Mouse (Mus musculus): ENCODE data around the gene Sgk1. TPM values are rescaled to one million over a fixed set of nuclear protein-coding genes. Genes with fewer than 3 reads are reported as not detected.

The Sgk1 gene
- polyA plus RNA-seq, 1 experiment from 2014 or later, result 162 TPM

GRCm38 (mm10) chr10:21992834-21993514 lies 111.0 kb downstream of the Sgk1 start:
- Histone ChIP-seq H3K36me3 (ENCODE audit: control insufficient read depth, insufficient read depth) (peaks cover 22% of the 10 kb centered on the region), H3K27me3 (replicated peaks; ENCODE audit: control insufficient read depth, insufficient read depth, low read length) (no peaks in the 10 kb centered on the region), H3K9ac (ENCODE audit: low read depth, low read length) (peak overlapping the region; percentile 80), H3K4me2 (replicated peaks; ENCODE audit: low read depth) (peak overlapping the region; percentile 70), H3K9me3 (ENCODE audit: control insufficient read depth) (no peaks in the 10 kb centered on the region), H3K27ac (ENCODE audit: low read depth, low read length) (peak overlapping the region; percentile 93), H3K4me3 (ENCODE audit: low read depth, low read length) (peak overlapping the region; percentile 61), H3K4me1 (replicated peaks; ENCODE audit: control insufficient read depth, insufficient read depth, low read length) (no peaks in the 10 kb centered on the region)
- WGBS, result 4% methylated on average over 30 of the region's 30 CpGs
- ATAC-seq, result peak; percentile 45
- TF ChIP-seq CTCF (IDR thresholded peaks at IDR 0.05; ENCODE audit: low read depth), result peak; percentile 85

GRCm38 (mm10) chr10:21993515-21994373 lies 111.8 kb downstream of the Sgk1 start:
- Histone ChIP-seq H3K27ac (ENCODE audit: low read depth, low read length) (peak overlapping the region; percentile 93), H3K36me3 (ENCODE audit: control insufficient read depth, insufficient read depth) (peaks cover 30% of the 10 kb centered on the region), H3K9ac (ENCODE audit: low read depth, low read length) (peak overlapping the region; percentile 80), H3K9me3 (ENCODE audit: control insufficient read depth) (no peaks in the 10 kb centered on the region), H3K27me3 (replicated peaks; ENCODE audit: control insufficient read depth, insufficient read depth, low read length) (no peaks in the 10 kb centered on the region), H3K4me3 (ENCODE audit: low read depth, low read length) (peak overlapping the region; percentile 61), H3K4me2 (replicated peaks; ENCODE audit: low read depth) (peak overlapping the region; percentile 70), H3K4me1 (replicated peaks; ENCODE audit: control insufficient read depth, insufficient read depth, low read length) (0 out of 2 replicates have a peak, but pooled peaks cover under 1% of the 10 kb centered on the region)
- ATAC-seq, result peak; percentile 64
- no peak for TF ChIP-seq CTCF (IDR thresholded peaks at IDR 0.05; ENCODE audit: low read depth)
- under 1% methylated on average over 59 of the region's 60 CpGs for WGBS

- H3K4me1 ChIP-seq (replicated peaks; ENCODE audit: control insufficient read depth, insufficient read depth, low read length), result 0 out of 2 replicates have a peak, but pooled peaks cover 3% of the 10 kb centered on the region
- peak overlapping the region; percentile 70 for H3K4me2 ChIP-seq (replicated peaks; ENCODE audit: low read depth)
- H3K9me3 ChIP-seq (ENCODE audit: control insufficient read depth), result no peaks in the 10 kb centered on the region
- peaks cover 37% of the 10 kb centered on the region for H3K36me3 ChIP-seq (ENCODE audit: control insufficient read depth, insufficient read depth)
- 2% methylated on average over 34 of the region's 40 CpGs for WGBS
- ATAC-seq, result peak; percentile 88
- H3K9ac ChIP-seq (ENCODE audit: low read depth, low read length), result peak overlapping the region; percentile 80
- peak overlapping the region; percentile 93 for H3K27ac ChIP-seq (ENCODE audit: low read depth, low read length)
- no peak; the same call in 1 of the 2 replicates for TF ChIP-seq CTCF (IDR thresholded peaks at IDR 0.05; ENCODE audit: low read depth)
- no peaks in the 10 kb centered on the region for H3K27me3 ChIP-seq (replicated peaks; ENCODE audit: control insufficient read depth, insufficient read depth, low read length)
- H3K4me3 ChIP-seq (ENCODE audit: low read depth, low read length), result peak overlapping the region; percentile 61
Observed at GRCm38 (mm10) chr10:21994431-21994914, 112.5 kb downstream of the Sgk1 start.

GRCm38 (mm10) chr10:21995221-21995620 lies 113.2 kb downstream of the Sgk1 start:
- Histone ChIP-seq H3K27me3 (replicated peaks; ENCODE audit: control insufficient read depth, insufficient read depth, low read length) (no peaks in the 10 kb centered on the region), H3K9ac (ENCODE audit: low read depth, low read length) (peak overlapping the region; percentile 80), H3K4me2 (replicated peaks; ENCODE audit: low read depth) (peak overlapping the region; percentile 70), H3K4me1 (replicated peaks; ENCODE audit: control insufficient read depth, insufficient read depth, low read length) (0 out of 2 replicates have a peak, but pooled peaks cover 3% of the 10 kb centered on the region), H3K4me3 (ENCODE audit: low read depth, low read length) (peak overlapping the region; percentile 61), H3K36me3 (ENCODE audit: control insufficient read depth, insufficient read depth) (peaks cover 37% of the 10 kb centered on the region), H3K9me3 (ENCODE audit: control insufficient read depth) (no peaks in the 10 kb centered on the region), H3K27ac (ENCODE audit: low read depth, low read length) (peak overlapping the region; percentile 82)
- WGBS, result 5% methylated on average over 12 of the region's 12 CpGs
- TF ChIP-seq CTCF (IDR thresholded peaks at IDR 0.05; ENCODE audit: low read depth), result peak; percentile 71
- ATAC-seq, result no peak

- Histone ChIP-seq H3K36me3 (ENCODE audit: control insufficient read depth, insufficient read depth) (peaks cover 37% of the 10 kb centered on the region), H3K9ac (ENCODE audit: low read depth, low read length) (peak overlapping the region; percentile 80), H3K4me3 (ENCODE audit: low read depth, low read length) (peak overlapping the region; percentile 61), H3K27ac (ENCODE audit: low read depth, low read length) (peak overlapping the region; percentile 50), H3K27me3 (replicated peaks; ENCODE audit: control insufficient read depth, insufficient read depth, low read length) (no peaks in the 10 kb centered on the region), H3K9me3 (ENCODE audit: control insufficient read depth) (no peaks in the 10 kb centered on the region), H3K4me1 (replicated peaks; ENCODE audit: control insufficient read depth, insufficient read depth, low read length) (0 out of 2 replicates have a peak, but pooled peaks cover 3% of the 10 kb centered on the region), H3K4me2 (replicated peaks; ENCODE audit: low read depth) (peak overlapping the region; percentile 70)
- ATAC-seq, result no peak
- 45% methylated on average over 11 of the region's 11 CpGs for WGBS
- TF ChIP-seq CTCF (IDR thresholded peaks at IDR 0.05; ENCODE audit: low read depth), result peak; percentile 82
Observed at GRCm38 (mm10) chr10:21995661-21996308, 113.8 kb downstream of the Sgk1 start.

Data from intestine, postnatal 0 days (tissue).